Mouse (Mus musculus): ENCODE results near the gene Rbp2. TPM values are rescaled to one million over a fixed set of nuclear protein-coding genes. Genes with fewer than 3 reads are reported as not detected.

Rbp2 gene
- polyA plus RNA-seq, 1 experiment from 2014 or later, result 197 TPM

GRCm38 (mm10) chr9:98524786-98525542 lies 39.0 kb downstream of the Rbp2 start:
- DNase-seq (ENCODE audit: low spot score) (peak; percentile 47), ATAC-seq (ENCODE audit: low FRiP score, low TSS enrichment) (0 out of 2 replicates have a peak, but pooled peaks have one; percentile 18)
- 77% methylated on average over 7 of the region's 7 CpGs for WGBS
- no peak for TF ChIP-seq EP300 (optimal IDR thresholded peaks at IDR 0.05)
- no peak for TF ChIP-seq CTCF (IDR thresholded peaks at IDR 0.05; ENCODE audit: low read depth)
- no peaks in the 10 kb centered on the region for H3K4me1 ChIP-seq (replicated peaks; ENCODE audit: control insufficient read depth, insufficient read depth)
- H3K9me3 ChIP-seq (ENCODE audit: control insufficient read depth, low read length), result no peaks in the 10 kb centered on the region
- H3K4me2 ChIP-seq (replicated peaks; ENCODE audit: low read depth), result no peak overlapping the region
- H3K9ac ChIP-seq (ENCODE audit: low read length), result no peak overlapping the region
- H3K27ac ChIP-seq (replicated peaks), result no peak overlapping the region
- no peak overlapping the region for H3K4me3 ChIP-seq (ENCODE audit: low read depth, low read length)
- no peaks in the 10 kb centered on the region for H3K27me3 ChIP-seq (ENCODE audit: control insufficient read depth, insufficient read depth, low read length)
- H3K36me3 ChIP-seq (ENCODE audit: control insufficient read depth, insufficient read depth, low read length), result no peaks in the 10 kb centered on the region

DNA sequence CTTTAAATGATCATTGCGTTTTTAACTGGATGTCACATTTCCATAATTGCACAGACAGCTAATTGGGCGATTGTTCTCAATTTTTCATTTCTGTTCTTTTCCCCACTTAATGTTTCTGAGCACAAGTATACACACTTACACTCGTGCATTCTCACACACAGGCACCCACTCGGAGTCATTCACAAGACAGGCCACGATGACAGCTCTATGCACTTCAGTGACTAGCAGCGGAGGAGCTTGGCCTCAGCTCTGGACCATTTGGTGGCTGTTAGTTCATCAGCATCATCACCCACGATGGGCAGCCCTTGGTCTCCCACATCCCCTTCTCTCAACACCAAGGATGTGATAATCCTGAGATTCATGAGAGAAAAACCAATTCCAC lies 39.6 kb downstream of the Rbp2 start:
- H3K9me3 ChIP-seq (ENCODE audit: control insufficient read depth, low read length), result no peaks in the 10 kb centered on the region
- H3K9ac ChIP-seq (ENCODE audit: low read length), result no peak overlapping the region
- H3K36me3 ChIP-seq (ENCODE audit: control insufficient read depth, insufficient read depth, low read length), result no peaks in the 10 kb centered on the region
- ATAC-seq (ENCODE audit: low FRiP score, low TSS enrichment) (no peak), DNase-seq (ENCODE audit: low spot score) (no peak)
- TF ChIP-seq CTCF (IDR thresholded peaks at IDR 0.05; ENCODE audit: low read depth) (no peak), EP300 (optimal IDR thresholded peaks at IDR 0.05) (no peak)
- WGBS, result 77% methylated on average over 7 of the region's 7 CpGs
- no peak overlapping the region for H3K4me3 ChIP-seq (ENCODE audit: low read depth, low read length)
- H3K4me1 ChIP-seq (replicated peaks; ENCODE audit: control insufficient read depth, insufficient read depth), result no peaks in the 10 kb centered on the region
- no peak overlapping the region for H3K27ac ChIP-seq (replicated peaks)
- H3K27me3 ChIP-seq (ENCODE audit: control insufficient read depth, insufficient read depth, low read length), result no peaks in the 10 kb centered on the region
- no peak overlapping the region for H3K4me2 ChIP-seq (replicated peaks; ENCODE audit: low read depth)

DNA sequence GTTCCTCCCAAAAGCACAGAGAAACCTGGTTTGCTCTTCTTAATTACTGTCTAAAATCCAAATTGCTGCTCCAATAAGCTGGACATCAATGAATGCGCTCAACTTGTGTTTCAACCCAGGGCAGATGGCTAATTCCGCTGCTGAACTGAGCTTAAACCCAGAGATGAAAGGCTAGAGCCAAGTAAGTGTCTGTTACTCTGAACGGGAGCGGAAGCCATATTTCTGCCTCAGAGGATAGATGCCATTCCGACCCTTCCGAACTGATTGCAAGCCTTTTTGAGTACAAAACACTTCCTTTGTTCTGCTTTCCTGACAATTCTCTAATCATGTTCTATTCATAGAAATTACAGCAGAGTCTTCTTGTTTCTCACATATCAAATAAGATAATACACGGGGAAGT lies 41.3 kb downstream of the Rbp2 start:
- H3K9ac ChIP-seq (ENCODE audit: low read length), result no peak overlapping the region
- ATAC-seq (ENCODE audit: low FRiP score, low TSS enrichment), result no peak
- WGBS, result 80% methylated on average over 7 of the region's 7 CpGs

DNA sequence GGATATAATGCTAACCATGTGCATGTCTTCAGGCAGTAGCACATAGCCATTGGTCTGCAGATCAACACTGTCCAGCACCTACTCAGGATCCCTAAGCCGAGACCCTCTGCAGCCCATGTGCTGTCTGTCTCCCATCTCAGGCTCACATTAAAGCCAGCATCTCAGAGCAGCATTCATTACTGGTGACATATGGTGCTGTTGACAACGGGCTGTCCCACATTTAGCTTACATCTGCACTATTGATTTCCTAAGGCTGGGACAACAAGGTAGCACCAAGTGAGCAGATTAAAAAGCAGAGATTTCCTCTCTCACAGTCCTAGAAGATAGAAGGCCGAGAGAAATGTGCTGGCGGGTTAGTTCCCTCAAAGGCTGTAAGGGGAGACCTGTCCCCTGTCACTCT lies 43.9 kb downstream of the Rbp2 start:
- Histone ChIP-seq H3K4me1 (replicated peaks; ENCODE audit: control insufficient read depth, insufficient read depth) (no peaks in the 10 kb centered on the region), H3K4me3 (ENCODE audit: low read depth, low read length) (no peak overlapping the region), H3K9ac (ENCODE audit: low read length) (no peak overlapping the region), H3K4me2 (replicated peaks; ENCODE audit: low read depth) (no peak overlapping the region), H3K9me3 (ENCODE audit: control insufficient read depth, low read length) (no peaks in the 10 kb centered on the region), H3K27ac (replicated peaks) (no peak overlapping the region), H3K27me3 (ENCODE audit: control insufficient read depth, insufficient read depth, low read length) (no peaks in the 10 kb centered on the region), H3K36me3 (ENCODE audit: control insufficient read depth, insufficient read depth, low read length) (no peaks in the 10 kb centered on the region)
- no peak for DNase-seq (ENCODE audit: low spot score)
- WGBS, result 72% methylated on average over 4 of the region's 4 CpGs
- no peak for TF ChIP-seq EP300 (optimal IDR thresholded peaks at IDR 0.05)
- TF ChIP-seq CTCF (IDR thresholded peaks at IDR 0.05; ENCODE audit: low read depth), result no peak
- no peak for ATAC-seq (ENCODE audit: low FRiP score, low TSS enrichment)

More for the DNA sequence above, 41.3 kb downstream of the Rbp2 start:
- DNase-seq (ENCODE audit: low spot score), result no peak
- TF ChIP-seq CTCF (IDR thresholded peaks at IDR 0.05; ENCODE audit: low read depth) (no peak), EP300 (optimal IDR thresholded peaks at IDR 0.05) (no peak)
- H3K27me3 ChIP-seq (ENCODE audit: control insufficient read depth, insufficient read depth, low read length), result no peaks in the 10 kb centered on the region
- H3K4me2 ChIP-seq (replicated peaks; ENCODE audit: low read depth), result no peak overlapping the region
- H3K27ac ChIP-seq (replicated peaks), result no peak overlapping the region
- H3K36me3 ChIP-seq (ENCODE audit: control insufficient read depth, insufficient read depth, low read length), result no peaks in the 10 kb centered on the region
- no peaks in the 10 kb centered on the region for H3K4me1 ChIP-seq (replicated peaks; ENCODE audit: control insufficient read depth, insufficient read depth)
- no peak overlapping the region for H3K4me3 ChIP-seq (ENCODE audit: low read depth, low read length)
- no peaks in the 10 kb centered on the region for H3K9me3 ChIP-seq (ENCODE audit: control insufficient read depth, low read length)

DNA sequence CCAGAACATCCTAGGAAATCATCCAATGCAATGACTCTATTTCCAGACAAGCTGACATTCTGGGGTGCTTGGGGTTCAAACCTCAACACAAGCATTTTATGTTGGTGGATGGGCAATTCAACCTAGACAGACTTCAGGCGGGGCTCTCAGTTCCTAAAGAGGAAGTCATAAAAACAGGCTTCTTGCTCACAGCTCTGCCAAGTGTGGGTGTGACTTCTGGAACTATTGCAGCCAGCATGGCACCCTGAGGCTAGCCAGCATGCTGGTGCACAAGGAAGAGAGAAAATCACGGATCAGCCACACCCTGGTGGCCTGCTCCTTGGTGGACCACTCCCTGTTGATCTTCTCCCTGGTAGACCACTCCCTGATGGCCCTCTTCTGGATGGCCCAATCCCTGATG lies 45.1 kb downstream of the Rbp2 start:
- 43% methylated on average over 2 of the region's 2 CpGs for WGBS
- no peak overlapping the region for H3K4me3 ChIP-seq (ENCODE audit: low read depth, low read length)
- H3K4me2 ChIP-seq (replicated peaks; ENCODE audit: low read depth), result no peak overlapping the region
- H3K36me3 ChIP-seq (ENCODE audit: control insufficient read depth, insufficient read depth, low read length), result no peaks in the 10 kb centered on the region
- H3K9me3 ChIP-seq (ENCODE audit: control insufficient read depth, low read length), result no peaks in the 10 kb centered on the region
- no peak overlapping the region for H3K9ac ChIP-seq (ENCODE audit: low read length)
- TF ChIP-seq EP300 (optimal IDR thresholded peaks at IDR 0.05) (no peak), CTCF (IDR thresholded peaks at IDR 0.05; ENCODE audit: low read depth) (no peak)
- DNase-seq (ENCODE audit: low spot score), result no peak
- H3K4me1 ChIP-seq (replicated peaks; ENCODE audit: control insufficient read depth, insufficient read depth), result no peaks in the 10 kb centered on the region
- no peaks in the 10 kb centered on the region for H3K27me3 ChIP-seq (ENCODE audit: control insufficient read depth, insufficient read depth, low read length)
- no peak overlapping the region for H3K27ac ChIP-seq (replicated peaks)
- ATAC-seq (ENCODE audit: low FRiP score, low TSS enrichment), result no peak

DNA sequence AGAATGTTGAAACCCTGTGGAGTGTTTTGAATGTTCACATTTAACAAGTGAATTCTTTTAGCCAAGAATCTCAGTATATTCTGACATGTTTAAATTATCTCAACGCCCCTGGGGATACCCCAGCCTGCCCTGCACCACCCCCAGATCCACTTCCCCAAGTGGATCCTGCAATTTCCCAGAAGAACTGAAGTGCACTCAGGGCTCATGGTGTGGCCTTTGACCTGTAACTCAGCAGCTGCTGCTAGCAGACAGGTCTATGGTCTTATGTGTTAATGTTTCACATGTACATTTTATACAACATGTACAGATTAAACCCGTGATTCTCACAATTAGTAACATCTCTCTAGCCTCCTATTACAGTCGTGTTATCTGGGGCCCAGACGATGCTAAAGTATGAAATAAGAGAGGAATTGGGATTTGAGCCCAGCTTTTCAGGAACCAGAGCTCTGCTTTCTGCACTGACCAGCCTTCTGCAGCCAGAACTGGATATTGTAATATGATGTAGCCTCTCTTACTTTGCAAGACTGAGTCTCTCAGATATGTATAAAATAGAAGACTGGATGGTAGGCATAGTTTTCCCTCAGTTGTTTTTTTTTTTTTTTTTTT lies 48.9 kb downstream of the Rbp2 start:
- H3K4me2 ChIP-seq (replicated peaks; ENCODE audit: low read depth), result no peak overlapping the region
- WGBS, result 44% methylated on average over 4 of the region's 4 CpGs
- ATAC-seq (ENCODE audit: low FRiP score, low TSS enrichment), result no peak
- H3K4me3 ChIP-seq (ENCODE audit: low read depth, low read length), result no peak overlapping the region
- no peaks in the 10 kb centered on the region for H3K36me3 ChIP-seq (ENCODE audit: control insufficient read depth, insufficient read depth, low read length)
- no peak overlapping the region for H3K9ac ChIP-seq (ENCODE audit: low read length)
- TF ChIP-seq EP300 (optimal IDR thresholded peaks at IDR 0.05), result no peak
- TF ChIP-seq CTCF (IDR thresholded peaks at IDR 0.05; ENCODE audit: low read depth), result no peak
- no peak for DNase-seq (ENCODE audit: low spot score)
- no peaks in the 10 kb centered on the region for H3K27me3 ChIP-seq (ENCODE audit: control insufficient read depth, insufficient read depth, low read length)
- H3K27ac ChIP-seq (replicated peaks), result no peak overlapping the region
- no peaks in the 10 kb centered on the region for H3K9me3 ChIP-seq (ENCODE audit: control insufficient read depth, low read length)
- no peaks in the 10 kb centered on the region for H3K4me1 ChIP-seq (replicated peaks; ENCODE audit: control insufficient read depth, insufficient read depth)
